Mouse (Mus musculus) cerebellum, adult 11-12 months (tissue): ENCODE data around the gene Psme2.

ENCODE experiments used
- DNase-seq: peaks from one replicate; pipeline ENCODE4 v3.0.0; 2022

Gene Psme2

DNA sequence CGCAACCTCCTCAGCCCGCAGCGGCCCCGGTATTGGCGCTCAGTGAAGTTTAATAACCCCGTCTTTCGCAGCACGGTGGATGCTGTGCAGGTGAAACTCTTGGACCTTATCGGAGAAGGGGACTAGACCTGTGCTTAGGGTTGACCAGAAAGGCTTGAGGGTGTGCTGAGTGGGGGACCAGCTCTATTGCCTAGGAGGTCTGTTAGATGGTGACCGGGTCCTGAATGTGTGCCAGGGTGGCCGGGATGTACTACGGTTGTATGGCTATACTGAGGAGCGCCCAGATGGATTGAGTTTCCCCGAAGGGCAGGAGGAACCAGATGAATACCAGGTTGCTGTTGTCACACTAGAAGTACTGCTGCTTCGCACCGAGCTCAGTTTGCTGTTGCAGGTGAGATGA lies 1.3 kb upstream of the Psme2 start:
- DNase-seq, result peak; percentile 62

DNA sequence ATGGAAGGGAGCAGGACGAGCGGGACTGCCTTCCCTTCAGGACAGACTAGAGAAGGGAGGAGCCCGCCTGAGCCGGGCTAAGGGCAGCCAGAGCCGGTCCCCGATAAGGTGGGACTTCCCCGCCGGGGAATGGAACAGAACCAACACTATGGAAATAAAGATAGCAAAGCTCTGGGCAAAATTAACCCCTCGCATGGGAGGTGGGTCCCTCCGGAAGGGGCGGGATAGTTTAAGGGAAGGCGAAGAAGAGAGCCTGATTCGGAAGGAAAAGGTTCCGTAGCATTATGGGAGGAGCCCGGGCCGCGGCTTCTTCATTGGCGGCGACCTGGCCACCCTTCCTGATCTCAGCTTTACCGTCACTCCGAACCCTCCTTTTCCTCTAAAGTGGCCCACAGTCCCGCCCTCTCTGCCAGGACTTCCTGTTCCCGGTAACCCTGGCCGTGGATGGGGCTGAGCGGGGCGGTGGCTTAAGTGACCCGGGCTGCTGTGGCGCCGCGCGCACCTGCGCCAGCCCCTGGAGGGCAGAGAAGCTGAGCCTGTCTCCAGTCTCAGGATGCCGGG lies 498 bp upstream of the Psme2 start, which contains the start of gene Rnf31:
Rnf31 (plus strand) TSS at position 378 of the 561 bp plus-strand sequence.
- DNase-seq, result peak; percentile 93

DNA sequence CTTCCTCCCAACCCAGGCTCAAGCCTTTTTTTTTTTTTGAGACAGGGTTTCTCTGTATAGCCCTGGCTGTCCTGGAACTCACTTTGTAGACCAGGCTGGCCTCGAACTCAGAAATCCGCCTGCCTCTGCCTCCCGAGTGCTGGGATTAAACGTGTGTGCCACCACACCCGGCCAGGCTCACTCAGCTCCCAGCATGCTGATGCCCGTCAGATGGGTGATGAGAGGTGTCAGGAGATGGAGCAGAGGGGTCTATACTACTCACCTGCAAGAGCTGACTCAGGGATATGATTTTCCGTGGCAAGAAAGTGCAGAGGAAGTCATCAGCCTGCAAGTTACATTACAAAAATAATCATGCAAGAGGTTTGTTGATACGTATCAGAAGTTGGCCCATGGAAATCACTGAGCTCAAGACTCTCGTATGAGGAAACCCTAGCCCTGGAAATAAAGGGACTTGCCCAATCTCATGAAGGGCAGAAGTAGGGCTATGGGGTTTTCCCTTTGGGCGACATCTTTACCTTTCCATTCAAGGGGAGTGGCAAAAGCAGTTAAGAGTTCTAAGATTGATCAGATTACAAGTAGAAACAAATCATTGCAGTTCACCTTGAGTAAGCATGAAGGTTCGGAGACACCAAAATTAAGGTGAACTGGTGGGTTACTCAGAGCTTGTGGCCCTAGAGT lies 1.0 kb downstream of the Psme2 start:
- peak; percentile 34 for DNase-seq

DNA sequence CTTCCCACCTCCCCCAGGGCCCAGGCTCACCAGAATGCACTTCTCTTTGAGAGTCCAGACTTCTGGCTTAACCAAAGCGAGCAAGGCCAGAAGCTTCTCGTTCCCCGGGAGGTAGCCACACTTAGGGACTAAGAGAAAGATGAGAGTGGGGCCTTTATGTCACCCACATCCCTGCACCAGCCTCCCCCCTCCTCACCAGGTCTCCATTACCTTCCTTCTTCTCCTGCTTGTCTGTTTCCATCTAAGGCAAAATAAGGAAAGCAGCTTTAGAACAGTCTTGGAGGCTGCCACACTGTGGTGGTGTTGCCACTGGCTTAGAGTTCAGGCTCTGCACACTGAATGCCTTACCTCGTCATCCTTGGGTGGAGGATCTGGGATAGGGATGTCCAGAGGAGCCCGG lies 1.6 kb downstream of the Psme2 start:
- DNase-seq, result peak; percentile 26

DNA sequence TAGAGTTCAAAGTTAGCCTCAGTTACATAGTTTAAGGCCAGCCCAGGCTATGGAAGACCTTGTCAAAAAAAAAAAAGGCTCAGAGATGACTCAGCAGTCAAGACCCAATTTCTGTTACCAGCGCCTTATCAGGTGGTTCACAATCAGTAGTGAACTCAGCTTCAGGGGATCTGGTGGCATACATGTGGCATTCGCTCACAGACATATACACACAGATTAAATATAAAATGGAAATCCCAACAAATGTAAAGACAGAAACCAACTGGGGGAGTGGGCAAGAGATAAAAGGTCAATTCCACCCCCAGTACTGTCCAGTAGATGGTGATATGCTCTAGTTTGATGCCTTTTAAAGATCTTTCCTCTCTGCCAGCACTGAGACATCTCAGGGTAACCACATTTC lies 4.8 kb downstream of the Psme2 start:
- no peak for DNase-seq

DNA sequence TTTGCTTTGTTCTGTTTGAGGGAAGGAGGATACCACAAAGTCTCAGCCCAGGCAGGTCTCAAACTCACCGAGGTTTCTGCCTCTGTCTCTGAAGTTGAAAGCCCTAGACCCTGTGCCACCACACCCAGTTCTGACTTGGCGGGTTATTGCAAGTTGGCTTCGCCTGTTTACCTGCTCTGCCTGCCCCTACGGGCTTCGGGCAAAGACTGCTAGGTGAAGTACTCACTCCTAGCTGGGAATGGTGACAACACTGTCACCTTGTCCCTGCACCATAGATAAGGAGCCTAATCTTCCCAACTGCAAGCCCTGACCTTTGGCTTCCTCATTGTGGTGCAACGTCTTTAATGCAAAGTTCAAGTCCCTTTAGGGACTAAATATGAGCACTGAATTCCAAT lies 5.3 kb downstream of the Psme2 start:
- peak; percentile 43 for DNase-seq

DNA sequence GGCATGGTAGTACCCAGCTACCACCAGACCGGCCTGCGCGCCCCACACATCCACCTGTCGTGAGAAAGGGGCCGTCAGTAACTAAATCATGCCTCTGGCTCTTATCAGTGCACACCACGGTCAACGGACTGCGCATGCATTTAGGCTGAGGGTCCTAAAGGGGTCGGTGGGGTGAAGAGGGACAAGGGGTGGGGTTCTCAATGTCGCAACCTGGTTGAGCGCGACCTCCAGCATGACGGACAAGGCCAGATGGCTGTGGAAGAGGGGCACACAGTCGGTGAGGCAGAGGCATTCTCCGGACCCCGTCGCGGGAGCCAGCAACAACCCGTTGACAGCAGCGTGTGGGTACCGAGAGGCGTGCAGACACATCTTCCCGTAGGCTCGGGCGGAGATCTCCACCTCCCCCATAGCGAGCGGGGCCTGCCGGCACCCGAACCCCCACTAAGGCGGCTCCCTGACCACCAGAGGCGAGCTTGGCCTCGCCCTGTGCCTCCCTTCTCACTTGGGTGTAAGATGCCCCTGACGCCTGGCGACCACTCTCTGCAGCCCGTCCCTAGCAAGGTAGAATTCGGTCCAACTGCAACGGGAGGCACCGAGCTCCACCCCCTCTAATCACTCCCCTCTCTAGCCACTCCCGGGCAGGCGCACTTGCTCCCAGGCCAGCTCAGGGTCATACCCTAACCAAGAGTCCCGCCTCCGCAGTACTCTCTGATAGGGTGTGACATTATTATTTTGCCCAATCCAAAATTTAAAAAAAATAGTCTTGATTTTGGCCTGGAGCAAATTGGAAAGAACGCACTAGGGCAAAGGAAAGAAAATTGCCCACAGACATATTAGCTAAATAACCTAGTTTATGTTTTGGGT lies 6.0 kb downstream of the Psme2 start, which contains the start of gene Emc9:
Emc9 (minus strand) TSS at position 601 of the 864 bp plus-strand sequence.
- DNase-seq, result peak; percentile 87

DNA sequence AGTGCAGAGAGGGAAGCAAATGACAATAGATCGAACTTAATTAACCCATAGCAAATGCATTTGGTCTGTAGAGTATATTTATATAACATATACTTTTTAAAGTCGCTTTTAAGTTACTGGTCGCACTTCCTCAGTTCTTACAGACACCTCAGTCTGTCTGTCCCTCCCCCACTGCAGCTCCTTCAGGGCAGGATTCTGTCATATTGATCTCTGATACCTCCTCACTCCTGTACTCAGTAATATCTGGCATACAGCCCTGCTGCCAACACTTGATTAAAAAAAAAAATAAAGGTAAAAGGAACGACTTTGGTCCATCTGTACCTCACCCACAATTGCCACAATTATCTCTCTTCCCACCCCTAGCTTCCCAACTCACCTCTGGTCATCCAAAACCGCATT lies 6.6 kb downstream of the Psme2 start:
- DNase-seq, result no peak

DNA sequence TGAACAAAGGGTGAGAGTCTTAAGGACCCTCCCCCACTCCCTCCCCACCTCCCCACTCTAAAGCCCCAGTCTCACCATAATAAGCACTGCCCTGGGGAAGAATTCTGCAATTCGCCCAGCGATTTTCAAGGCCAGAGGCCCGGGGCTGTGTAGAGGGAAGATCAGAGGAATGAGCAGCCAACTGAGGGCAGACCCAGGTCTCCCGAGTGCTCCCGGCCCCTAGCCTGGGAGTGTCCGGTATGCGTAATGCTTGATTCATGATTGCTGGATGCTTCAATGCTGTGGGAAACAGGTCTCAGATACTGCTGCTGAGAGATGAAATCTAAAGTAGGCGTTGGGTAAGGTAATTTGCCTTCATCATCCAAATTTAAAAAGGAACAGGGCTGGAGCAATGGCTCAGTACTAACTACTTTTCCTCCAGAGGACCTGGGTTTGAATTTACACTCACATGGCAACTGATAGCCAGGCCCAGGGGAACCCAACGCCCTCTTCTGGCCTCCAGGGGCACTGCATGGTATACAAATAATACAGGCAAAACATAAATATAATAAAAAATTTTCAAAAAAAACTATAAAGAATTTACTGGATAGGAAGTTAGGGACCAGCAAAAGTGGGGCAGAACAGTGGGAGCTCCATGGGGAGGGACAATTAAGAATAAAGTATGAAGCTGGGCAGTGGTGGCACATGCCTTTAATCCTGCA lies 8.8 kb downstream of the Psme2 start:
- DNase-seq, result no peak

DNA sequence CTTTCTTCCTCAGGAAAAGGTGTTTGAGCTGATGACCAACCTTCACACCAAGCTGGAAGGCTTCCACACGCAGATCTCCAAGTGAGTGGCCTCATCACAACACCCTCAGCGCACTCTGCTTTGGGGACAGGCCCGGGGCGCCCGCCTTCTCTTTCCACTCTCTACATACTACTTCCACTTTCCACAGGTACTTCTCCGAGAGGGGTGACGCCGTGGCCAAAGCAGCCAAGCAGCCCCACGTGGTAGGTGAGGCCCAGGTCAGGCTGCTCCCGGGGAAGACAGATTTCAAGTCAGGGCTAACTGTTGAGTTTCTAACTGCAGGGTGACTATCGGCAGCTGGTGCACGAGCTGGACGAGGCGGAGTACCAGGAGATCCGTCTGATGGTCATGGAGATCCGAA lies 10.2 kb downstream of the Psme2 start:
- DNase-seq, result peak; percentile 28

DNA sequence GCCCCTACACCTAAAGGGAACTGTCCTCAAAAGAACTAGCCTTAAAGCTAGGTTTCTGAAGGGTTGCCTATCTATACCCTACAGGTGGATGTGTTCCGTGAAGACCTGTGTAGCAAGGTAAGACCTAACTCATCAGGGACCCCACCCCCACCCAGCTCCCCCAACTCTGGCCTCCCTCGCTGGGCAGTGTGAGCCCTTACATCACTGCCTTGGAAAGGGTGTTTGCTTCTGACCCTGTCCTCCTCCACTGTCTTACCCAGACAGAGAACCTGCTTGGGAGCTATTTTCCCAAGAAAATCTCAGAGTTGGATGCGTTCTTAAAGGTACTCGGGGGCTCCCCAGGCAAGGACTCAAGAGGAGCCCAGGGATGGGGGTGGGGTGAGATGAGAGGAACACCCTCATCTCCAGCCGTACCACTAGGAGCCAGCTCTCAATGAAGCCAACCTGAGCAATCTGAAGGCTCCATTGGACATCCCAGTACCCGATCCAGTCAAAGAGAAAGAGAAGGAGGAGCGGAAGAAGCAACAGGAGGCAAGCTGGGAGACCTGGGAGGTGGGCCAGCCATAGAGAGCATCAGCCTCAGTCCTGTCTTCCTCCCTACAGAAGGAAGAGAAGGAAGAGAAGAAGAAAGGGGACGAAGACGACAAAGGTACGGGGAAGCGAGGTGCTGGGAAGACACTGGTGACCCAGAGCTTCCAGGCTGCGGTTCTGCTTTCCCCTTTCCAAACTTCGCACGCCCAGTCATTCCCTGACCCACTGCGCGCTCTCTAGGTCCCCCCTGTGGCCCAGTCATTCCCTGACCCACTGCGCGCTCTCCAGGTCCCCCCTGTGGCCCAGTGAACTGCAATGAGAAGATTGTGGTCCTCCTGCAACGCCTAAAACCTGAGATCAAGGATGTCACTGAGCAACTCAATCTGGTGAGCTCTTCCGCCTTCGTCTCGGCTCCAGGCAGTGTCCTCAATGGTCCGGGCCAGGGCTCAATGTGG lies 11.1 kb downstream of the Psme2 start:
- DNase-seq, result peak; percentile 25

DNA sequence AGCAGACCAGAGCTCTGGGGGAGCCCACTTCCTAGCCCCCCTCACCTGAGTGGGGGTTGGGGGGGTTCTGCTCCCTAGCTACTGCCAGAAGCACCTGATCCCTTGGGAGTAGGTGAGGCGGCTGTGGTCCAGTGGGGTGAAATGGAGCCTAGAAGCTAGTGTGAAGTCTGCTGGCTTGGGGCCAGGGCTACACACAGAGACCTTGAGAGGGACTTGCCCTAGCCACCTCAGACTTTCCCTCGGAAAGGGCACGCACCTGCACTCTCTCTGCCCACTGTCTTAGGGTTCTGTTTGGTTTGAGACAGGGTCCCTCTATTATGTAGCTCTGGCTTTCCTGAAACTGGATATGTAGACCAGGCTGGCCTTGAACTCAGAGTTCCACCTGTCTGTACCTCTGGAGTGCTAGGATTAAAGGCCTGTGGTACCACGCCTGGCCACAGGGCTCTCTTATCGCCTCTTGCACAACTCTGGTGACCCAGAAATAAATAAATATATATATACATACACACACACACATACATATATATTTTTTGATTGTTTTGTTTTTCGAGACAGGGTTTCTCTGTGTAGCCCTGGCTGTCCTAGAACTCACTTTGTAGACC lies 12.1 kb downstream of the Psme2 start:
- no peak for DNase-seq

DNA sequence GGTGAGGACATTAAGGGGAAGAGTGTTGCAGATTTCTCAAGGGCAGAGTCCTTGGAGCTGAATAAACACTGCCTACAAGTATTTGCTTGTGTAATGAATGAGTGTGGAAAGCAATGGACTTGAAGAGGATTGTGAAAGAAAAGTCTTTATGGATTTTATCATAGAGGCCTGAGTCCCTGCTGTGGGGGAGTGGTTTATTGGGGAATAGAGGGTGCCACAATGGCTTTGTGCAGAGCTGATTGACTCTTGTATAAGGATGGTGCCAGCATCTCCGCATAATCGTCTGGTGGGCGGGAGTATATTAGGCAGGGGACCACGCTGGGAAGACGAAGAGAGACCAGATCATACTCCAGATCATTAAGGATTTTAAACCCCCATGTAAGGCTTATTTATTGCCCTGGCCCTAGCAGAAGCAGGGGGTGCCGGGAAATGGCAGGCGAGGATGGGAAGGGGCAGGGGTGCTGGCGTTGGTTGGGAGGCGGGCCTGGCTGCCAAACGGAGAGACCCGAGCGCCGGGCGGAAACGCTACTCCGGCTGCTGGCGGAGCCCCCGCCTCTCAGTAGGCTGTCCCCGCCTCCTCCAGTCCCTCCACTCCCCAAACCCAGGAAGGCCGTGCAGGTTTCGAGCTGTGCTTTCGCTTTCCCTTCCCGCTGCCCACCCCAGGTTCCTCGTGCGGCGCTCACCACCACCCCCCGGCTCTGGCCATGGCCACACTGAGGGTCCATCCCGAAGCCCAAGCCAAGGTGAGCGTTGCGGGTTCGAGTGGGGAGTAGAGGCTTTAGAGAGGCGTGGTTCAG lies 12.8 kb downstream of the Psme2 start, which contains the start of gene Psme1:
Psme1 (plus strand) TSS at position 253 of the 797 bp plus-strand sequence.
- DNase-seq, result peak; percentile 71

DNA sequence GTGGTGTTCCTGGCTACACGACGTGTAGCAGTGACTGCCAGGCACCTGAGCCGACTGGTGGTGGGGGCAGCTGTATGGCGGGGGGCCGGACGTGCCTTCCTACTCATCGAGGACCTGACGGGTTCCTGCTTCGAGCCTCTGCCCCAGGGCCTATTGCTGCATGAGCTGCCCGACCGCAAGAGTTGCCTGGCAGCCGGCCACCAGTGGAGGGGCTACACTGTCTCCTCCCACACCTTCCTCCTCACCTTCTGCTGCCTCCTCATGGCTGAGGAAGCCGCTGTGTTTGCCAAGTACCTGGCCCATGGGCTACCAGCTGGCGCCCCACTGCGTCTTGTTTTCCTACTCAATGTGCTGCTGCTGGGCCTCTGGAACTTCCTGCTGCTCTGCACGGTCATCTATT lies 14.5 kb downstream of the Psme2 start:
- no peak for DNase-seq

DNA sequence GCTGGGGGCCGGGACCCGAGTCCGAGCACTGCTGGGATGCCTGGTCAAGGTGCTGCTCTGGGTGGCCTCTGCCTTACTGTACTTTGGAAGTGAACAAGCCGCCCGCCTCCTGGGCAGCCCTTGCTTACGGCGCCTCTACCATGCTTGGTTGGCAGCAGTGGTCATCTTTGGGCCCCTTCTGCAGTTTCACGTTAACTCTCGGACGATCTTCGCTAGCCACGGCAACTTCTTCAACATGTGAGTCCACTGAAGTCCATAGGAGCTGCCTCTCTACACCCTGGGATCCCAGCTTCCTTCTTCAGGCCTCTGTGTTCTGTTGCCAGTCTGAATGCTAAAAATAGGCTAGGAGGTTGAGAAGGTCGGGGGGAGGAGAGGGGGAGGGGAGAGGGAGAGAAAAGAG lies 15.2 kb downstream of the Psme2 start:
- no peak for DNase-seq

DNA sequence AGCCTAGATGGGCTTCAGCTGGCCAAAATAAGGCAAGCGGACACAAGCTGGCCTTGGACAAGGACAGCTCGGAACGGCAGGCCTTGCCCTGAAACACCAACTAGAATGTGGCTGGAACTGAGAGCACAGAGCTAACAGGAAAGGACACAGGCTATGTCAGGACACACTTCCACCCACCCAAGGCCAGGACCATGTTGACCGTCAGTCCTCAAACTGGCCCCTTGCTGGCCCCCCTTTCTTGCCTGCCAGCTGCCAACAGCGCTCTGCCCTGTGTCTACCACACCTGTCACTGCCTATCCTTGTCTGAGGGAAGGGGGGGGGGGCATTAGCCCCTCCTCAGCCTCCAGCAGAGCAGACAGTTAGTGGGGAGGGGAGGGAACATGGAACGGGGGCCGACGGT lies 15.6 kb downstream of the Psme2 start, which contains the start of gene Fitm1:
Fitm1 (plus strand) TSS at position 316 of the 400 bp plus-strand sequence.
- no peak for DNase-seq

DNA sequence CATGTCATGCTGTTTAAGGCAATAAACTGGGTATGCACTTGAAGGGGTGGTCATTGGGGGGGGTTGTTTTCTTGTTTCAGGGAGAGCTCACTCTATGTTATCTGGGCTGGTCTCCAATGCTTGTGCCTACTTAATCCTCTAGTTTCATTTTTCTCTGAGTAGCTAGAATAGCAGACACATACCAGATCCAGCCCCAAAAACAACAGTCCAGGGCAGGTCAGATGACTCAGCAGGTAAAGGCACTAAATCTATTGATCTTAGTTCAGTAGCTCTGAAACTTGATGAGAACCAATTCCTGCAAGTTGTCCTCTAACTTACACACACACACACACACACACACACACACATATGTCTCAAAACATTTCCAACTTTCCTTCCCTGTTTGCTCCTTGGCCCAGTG lies 19.2 kb downstream of the Psme2 start:
- no peak for DNase-seq

DNA sequence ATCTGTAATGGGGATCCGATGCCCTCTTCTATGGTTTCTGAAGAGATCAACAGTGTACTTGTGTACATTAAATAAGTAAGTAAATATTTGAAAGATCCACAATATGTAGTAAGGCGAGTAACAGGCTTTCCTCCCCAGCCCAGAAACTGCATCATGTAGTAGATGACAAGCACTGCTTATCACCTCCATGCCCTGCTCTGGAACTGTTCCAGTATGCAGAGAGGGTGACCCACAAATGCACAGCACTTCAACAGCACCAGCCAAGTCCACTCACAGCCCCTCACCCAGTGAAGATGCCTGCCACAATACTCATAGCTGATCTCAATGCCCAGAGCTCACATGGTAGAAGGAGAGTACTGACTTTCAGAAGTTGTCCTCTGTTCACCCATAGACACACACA lies 20.3 kb downstream of the Psme2 start:
- DNase-seq, result no peak

DNA sequence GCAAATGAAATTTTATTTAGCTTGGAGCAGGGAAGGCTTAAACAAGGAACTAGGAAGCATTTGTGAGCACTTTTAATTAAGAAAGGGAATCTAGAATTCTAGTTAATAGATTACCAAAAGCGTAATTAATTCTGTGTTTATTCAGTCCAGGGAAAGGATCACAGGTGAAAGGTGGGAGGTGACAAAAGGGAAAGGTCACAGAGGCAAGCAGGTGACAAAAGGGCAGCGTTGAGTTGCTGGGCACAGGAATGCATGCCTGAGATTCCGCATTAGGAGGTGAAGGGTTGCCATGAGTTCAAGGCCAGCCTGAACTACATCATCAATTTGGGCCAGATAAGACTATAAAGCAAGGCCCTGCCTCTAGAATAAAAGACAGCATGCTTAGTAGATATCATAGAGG lies 23.4 kb downstream of the Psme2 start:
- no peak for DNase-seq

DNA sequence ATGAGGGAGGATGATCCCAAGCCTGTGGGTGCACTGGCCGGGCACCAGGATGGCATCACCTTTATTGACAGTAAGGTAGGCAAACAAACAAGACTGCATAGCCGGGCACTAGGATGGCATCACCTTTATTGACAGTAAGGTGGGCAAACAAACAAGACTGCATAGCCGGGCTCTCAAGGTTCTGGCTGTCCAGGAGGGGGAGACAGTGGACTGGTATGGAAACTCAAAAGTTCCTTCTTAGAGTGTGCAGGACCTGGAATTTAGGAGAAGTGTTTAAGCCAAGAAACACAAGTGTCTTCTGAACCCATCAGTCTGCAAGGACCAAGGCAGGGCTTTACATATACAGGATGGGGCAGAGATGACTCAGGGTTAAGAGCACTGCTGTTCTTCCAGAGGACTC lies 25.2 kb downstream of the Psme2 start:
- DNase-seq, result no peak

DNA sequence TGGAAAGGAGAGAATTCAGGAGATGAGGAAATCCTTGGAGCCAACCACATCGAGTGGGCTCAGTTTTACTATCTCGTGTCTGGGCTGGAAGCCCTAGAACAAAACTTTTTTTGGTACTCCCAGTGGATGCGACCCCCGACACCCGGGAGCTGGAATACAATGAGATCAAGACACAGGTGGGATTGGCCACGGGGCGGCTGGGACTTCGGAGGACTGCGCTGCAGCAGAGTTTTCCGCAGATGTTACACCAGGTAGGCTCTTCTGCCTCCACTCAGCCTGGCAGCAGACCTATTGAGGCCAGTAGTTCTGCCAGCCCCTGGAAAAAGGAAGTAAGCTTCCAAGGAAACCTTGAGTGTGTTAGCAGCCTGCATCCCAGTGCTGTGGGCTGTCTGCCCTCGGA lies 27.7 kb downstream of the Psme2 start:
- DNase-seq, result no peak
